Mouse (Mus musculus) testis, adult 2 months (tissue): ENCODE measurements around the gene Mms19.

ENCODE experiments used
- CTCF ChIP-seq: fragments of 200-500 bp; IDR thresholded peaks from 2 replicates; pipeline ENCODE4 v1.5.1; 2012; ENCODE audit warnings: low read depth, mild to moderate bottlenecking, inconsistent platforms, low read length, moderate library complexity; ENCODE audit not compliant: control insufficient read depth, insufficient read depth, insufficient replicate concordance
- POLR2A ChIP-seq: fragments of 200-500 bp; IDR thresholded peaks from 2 replicates; pipeline ENCODE4 v1.6.1; 2012; ENCODE audit warnings: low read depth, mild to moderate bottlenecking, inconsistent platforms, low read length, moderate library complexity; ENCODE audit not compliant: control insufficient read depth

DNA sequence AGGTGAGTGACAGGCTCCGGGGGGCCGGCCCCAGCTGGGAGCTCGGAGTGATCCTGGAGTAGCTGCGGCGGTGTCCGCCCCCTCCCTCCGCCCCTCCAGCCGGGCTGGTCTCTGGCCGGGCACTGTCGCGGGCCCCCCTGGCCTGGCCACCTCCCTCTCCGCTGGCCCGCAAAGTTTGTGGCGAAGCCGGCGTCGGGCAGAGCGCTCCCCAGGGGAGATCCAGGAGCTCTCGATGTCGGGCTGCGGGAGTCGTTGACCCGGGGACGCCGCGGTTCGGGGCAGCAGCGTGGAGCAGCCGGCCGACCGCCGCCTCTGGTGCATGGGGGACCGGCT, 604 bp upstream of the Mms19 start, which contains the start of gene Ubtd1:
- TF ChIP-seq POLR2A, result 0 out of 2 replicates have a peak, but pooled peaks have one; percentile 8
- TF ChIP-seq CTCF, result no peak
